ENCODE assay signal across 11 mouse cellular contexts in the genomic region with DNA sequence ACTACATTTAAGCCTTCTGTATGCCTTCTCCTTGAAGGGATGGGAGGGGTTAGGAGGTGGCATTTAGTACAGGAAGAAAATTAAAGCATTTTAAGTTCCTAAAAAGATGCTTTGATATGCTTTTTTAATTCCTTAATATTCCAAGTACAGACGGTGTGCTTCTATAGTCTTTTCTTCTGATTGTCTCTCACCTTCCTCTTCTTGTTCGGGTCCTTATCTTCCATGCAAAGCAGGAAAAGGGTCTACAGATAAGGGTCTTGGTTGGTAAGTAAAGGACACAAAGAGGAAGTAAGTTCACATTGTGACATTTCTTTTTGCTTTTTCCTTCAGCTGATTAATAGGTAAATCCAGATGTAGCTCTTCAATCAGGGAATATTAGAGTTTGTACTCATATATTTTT.
"Had no signal": no experiment of that assay in that cellular context is flagged by ENCODE, and none has a peak within 500 bp of the region (broad histone marks: within the 10 kb centered on the region; RNA-seq: fewer than 3 reads in every experiment).

No protein-coding gene starts in this region.

- H3K4me2 ChIP-seq: liver, embryonic 11.5 days; liver, embryonic 15.5 days; midbrain, embryonic 13.5 days had no signal

- H3K36me3 ChIP-seq: limb, embryonic 10.5 days; liver, embryonic 15.5 days; midbrain, embryonic 13.5 days had no signal

- H3K4me1 ChIP-seq: limb, embryonic 10.5 days; liver, embryonic 15.5 days had no signal

- ATAC-seq: lung, postnatal 0 days had no signal

- H3K9ac ChIP-seq: liver, embryonic 15.5 days; midbrain, embryonic 13.5 days had no signal

- DNase-seq: lung, adult 2 months; lung, postnatal 36 days; right cerebral cortex, adult 18-20 months; right cerebral cortex, postnatal 25 days; thymus, adult 18-20 months; thymus, postnatal 14 days had no signal

- H3K27ac ChIP-seq: limb, embryonic 10.5 days; liver, embryonic 15.5 days; midbrain, embryonic 13.5 days had no signal

- H3K27me3 ChIP-seq: liver, embryonic 15.5 days; midbrain, embryonic 13.5 days had no signal

- H3K4me3 ChIP-seq: limb, embryonic 10.5 days; liver, embryonic 15.5 days; midbrain, embryonic 13.5 days had no signal

- H3K9me3 ChIP-seq: limb, embryonic 10.5 days; liver, embryonic 15.5 days; midbrain, embryonic 13.5 days had no signal
